Comparison of ENCODE assay signal across 8 mouse cellular contexts in genomic region chr17:24205284-24205888, GRCm38 (mm10). TPM values are rescaled to one million over a fixed set of nuclear protein-coding genes. Genes with fewer than 3 reads are reported as not detected.
A peak's percentile ranks its signal among the peaks of the same experiment; 100 is the strongest.
DNase-seq lines count a peak whose midpoint lies in the region; ATAC-seq lines count a peak whose summit lies in the region.

Gene Tbc1d24 (minus strand): TSS chr17:24205562.

- H3K4me2 ChIP-seq in intestine, embryonic 14.5 days (ENCODE audit: low read length): peak within 1 kb of the TSS; percentile 65

- H3K4me3 ChIP-seq in intestine, embryonic 14.5 days (ENCODE audit: low read depth, low read length): peak within 1 kb of the TSS; percentile 61

- H3K9ac ChIP-seq in intestine, embryonic 14.5 days (ENCODE audit: low read length): peak within 1 kb of the TSS; percentile 64

- H3K27ac ChIP-seq in intestine, embryonic 14.5 days (ENCODE audit: low read depth): peak within 1 kb of the TSS; percentile 54; the same call in 1 of the 2 replicates

- WGBS in intestine, embryonic 14.5 days: under 1% methylated on average over 64 of the region's 65 CpGs

- H3K4me1 ChIP-seq in intestine, embryonic 14.5 days (replicated peaks; ENCODE audit: control insufficient read depth, insufficient read depth, low read length): peaks cover 59% of the 10 kb centered on the region

- peak; percentile 63 for ATAC-seq in intestine, embryonic 14.5 days (replicated peaks; ENCODE audit: low FRiP score, low TSS enrichment, low read depth)
- peak; percentile 34 for ATAC-seq in megakaryocyte progenitor cell, adult 5-6 weeks (replicated peaks; ENCODE audit: poor library complexity)

- peak; percentile 97 for DNase-seq in adrenal gland, adult 2 months
- DNase-seq in embryo, embryonic 11 days: peak; percentile 96
- DNase-seq in gastrocnemius, postnatal 25 days: peak; percentile 92
- peak; percentile 92 for DNase-seq in intestine, embryonic 14.5 days (ENCODE audit: low spot score)
- DNase-seq in left cerebral cortex, postnatal 10 days (ENCODE audit: extremely low spot score in 1 of 2, low spot score in 2 of 2): peak; percentile 93 to 97
- peak; percentile 95 for DNase-seq in right cerebral cortex, postnatal 14 days
- peak; percentile 90 for DNase-seq in urinary bladder, postnatal 25 days (ENCODE audit: low spot score)

- no peaks in the 10 kb centered on the region for H3K9me3 ChIP-seq in intestine, embryonic 14.5 days (ENCODE audit: control insufficient read depth, low read length)

- peaks cover 12% of the 10 kb centered on the region; the same call in 1 of the 2 replicates for H3K27me3 ChIP-seq in intestine, embryonic 14.5 days (replicated peaks; ENCODE audit: control insufficient read depth, insufficient read depth, low read length)

- H3K36me3 ChIP-seq in intestine, embryonic 14.5 days (ENCODE audit: control insufficient read depth, insufficient read depth, low read length): no peaks in the 10 kb centered on the region

- intact Hi-C loops in left cerebral cortex, postnatal 10 days (cut with DNase I): loop anchor here (5.0 kb wide), 1 partner anchor 33 kb away; no protein-coding TSS in a partner anchor

RNA-seq across cellular contexts. Expression of gene Tbc1d24, which starts in this region (rescaled TPM):
- total RNA-seq in adrenal gland, adult 2 months (2021): 10 to 100 TPM; 13.4 to 17.1 TPM
- polyA plus RNA-seq in adrenal gland, adult 2 months (2012; rRNA removed): 24.6 and 33.5 TPM in 2 replicates
- total RNA-seq in gastrocnemius, postnatal 25 days (2021): 1 to 10 TPM; 4.1 to 4.6 TPM
- 4.8 and 5.8 TPM in 2 replicates for polyA plus RNA-seq in intestine, embryonic 14.5 days (2014; fragmentation: Nextera tagmentation; extraction: Ambion mirVana)
- 10 to 100 TPM; 70.4 to 74.8 TPM for total RNA-seq in left cerebral cortex, postnatal 10 days (2021)
- 3.6 and 6.4 TPM in 2 replicates for total RNA-seq in megakaryocyte progenitor cell, adult 5-6 weeks (2015)
- total RNA-seq in megakaryocyte progenitor cell, adult 5-6 weeks (2017): 6.4 and 6.6 TPM in 2 replicates

Comparison
In these comparisons a context has a peak if more than half of its experiments do, and no peak if none do; other contexts are left out.
1. Peak in every context shown above with its lines: DNase-seq, ATAC-seq, H3K4me3 ChIP-seq and H3K27ac ChIP-seq.